19 mouse cellular contexts compared by ENCODE assay signal in the genomic region with DNA sequence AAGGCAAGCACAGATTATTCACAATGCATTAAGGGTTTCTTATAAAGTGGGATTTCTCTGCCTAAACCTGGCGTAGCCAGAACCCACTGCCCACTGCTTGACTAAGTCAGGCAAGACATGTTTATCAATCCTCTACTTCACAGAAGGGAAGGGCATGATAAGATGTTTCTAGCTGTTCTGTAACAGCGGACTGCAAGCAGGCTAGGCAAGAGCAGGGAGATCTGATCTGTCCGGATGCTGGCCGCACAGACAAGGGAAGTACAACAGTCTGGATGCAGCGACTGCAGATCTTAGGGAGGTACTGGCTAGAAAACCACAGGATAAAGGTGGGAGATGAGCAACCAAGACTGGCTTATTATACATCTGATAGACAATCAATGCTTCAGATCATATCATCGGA.
DNase-seq lines count a peak whose midpoint lies in the region; ATAC-seq lines count a peak whose summit lies in the region.
"Had no signal": no experiment of that assay in that cellular context is flagged by ENCODE, and none has a peak within 500 bp of the region (broad histone marks: within the 10 kb centered on the region; RNA-seq: fewer than 3 reads in every experiment).

No protein-coding gene starts in this region.

- no peak overlapping the region for H3K4me2 ChIP-seq in liver, embryonic 12.5 days
- no peak overlapping the region for H3K4me2 ChIP-seq in liver, embryonic 16.5 days (ENCODE audit: low read depth, low read length)
- H3K4me2 ChIP-seq in intestine, embryonic 16.5 days (ENCODE audit: low read depth, low read length) = no peak overlapping the region
- H3K4me2 ChIP-seq: embryonic facial prominence, embryonic 12.5 days; forebrain, embryonic 15.5 days; hindbrain, embryonic 14.5 days had no signal

- peak; percentile 68 for ATAC-seq in liver, embryonic 12.5 days
- ATAC-seq in liver, embryonic 16.5 days (ENCODE audit: low read depth) = peak; percentile 39; the same call in 1 of the 2 replicates
- no peak for ATAC-seq in intestine, embryonic 16.5 days
- ATAC-seq: forebrain, embryonic 15.5 days had no signal

- H3K27ac ChIP-seq in liver, embryonic 12.5 days = no peak overlapping the region
- H3K27ac ChIP-seq in limb, embryonic 10.5 days = no peak overlapping the region
- no peak overlapping the region for H3K27ac ChIP-seq in liver, embryonic 16.5 days (ENCODE audit: low read length)
- H3K27ac ChIP-seq in intestine, embryonic 16.5 days (ENCODE audit: low read length) = no peak overlapping the region
- H3K27ac ChIP-seq: embryonic facial prominence, embryonic 12.5 days; forebrain, embryonic 15.5 days; heart, embryonic 10.5 days; hindbrain, embryonic 14.5 days had no signal

- 40% methylated on average over 6 of the region's 6 CpGs for WGBS in liver, embryonic 12.5 days (ENCODE audit: insufficient replicate concordance)
- WGBS in limb, embryonic 10.5 days = 92% methylated on average over 6 of the region's 6 CpGs
- 26% methylated on average over 6 of the region's 6 CpGs for WGBS in liver, embryonic 16.5 days (ENCODE audit: insufficient replicate concordance)
- WGBS in intestine, embryonic 16.5 days = 85% methylated on average over 6 of the region's 6 CpGs

- no peaks in the 10 kb centered on the region for H3K36me3 ChIP-seq in liver, embryonic 12.5 days
- no peaks in the 10 kb centered on the region for H3K36me3 ChIP-seq in limb, embryonic 10.5 days
- H3K36me3 ChIP-seq in liver, embryonic 16.5 days (ENCODE audit: control insufficient read depth, insufficient read depth) = no peaks in the 10 kb centered on the region
- H3K36me3 ChIP-seq in intestine, embryonic 16.5 days (ENCODE audit: control insufficient read depth, insufficient read depth, low read length) = no peaks in the 10 kb centered on the region
- H3K36me3 ChIP-seq: embryonic facial prominence, embryonic 12.5 days; forebrain, embryonic 15.5 days; heart, embryonic 10.5 days had no signal

- no peak overlapping the region for H3K9ac ChIP-seq in liver, embryonic 12.5 days
- no peak overlapping the region for H3K9ac ChIP-seq in liver, embryonic 16.5 days (ENCODE audit: low read depth, low read length)
- H3K9ac ChIP-seq in intestine, embryonic 16.5 days (ENCODE audit: low read depth, low read length) = no peak overlapping the region
- H3K9ac ChIP-seq: embryonic facial prominence, embryonic 12.5 days; forebrain, embryonic 15.5 days; hindbrain, embryonic 14.5 days had no signal

- no peak for DNase-seq in liver
- DNase-seq in limb, embryonic 10.5 days (ENCODE audit: low spot score) = peak; percentile 15
- no peak for DNase-seq in kidney, postnatal 14 days
- DNase-seq: adrenal gland, adult 8-10 months; adrenal gland, postnatal 36 days; cerebellum, adult 2 months; cerebellum, postnatal 10 days; embryo, embryonic 11 days; gastrocnemius, postnatal 36 days; heart, adult 18-20 months; heart, postnatal 10 days had no signal

- H3K27me3 ChIP-seq in liver, embryonic 12.5 days (replicated peaks) = no peaks in the 10 kb centered on the region
- no peaks in the 10 kb centered on the region for H3K27me3 ChIP-seq in limb, embryonic 10.5 days (ENCODE audit: low read depth, poor library complexity, severe bottlenecking)
- no peaks in the 10 kb centered on the region for H3K27me3 ChIP-seq in liver, embryonic 16.5 days (ENCODE audit: control insufficient read depth, insufficient read depth, low read depth, low read length)
- H3K27me3 ChIP-seq in intestine, embryonic 16.5 days (replicated peaks; ENCODE audit: control insufficient read depth, insufficient read depth, low read length) = no peaks in the 10 kb centered on the region
- H3K27me3 ChIP-seq: CH12.LX; embryonic facial prominence, embryonic 12.5 days; forebrain, embryonic 15.5 days had no signal

- H3K4me3 ChIP-seq in liver, embryonic 12.5 days = no peak overlapping the region
- H3K4me3 ChIP-seq in limb, embryonic 10.5 days = no peak overlapping the region
- H3K4me3 ChIP-seq in liver, embryonic 16.5 days (ENCODE audit: low read depth, low read length) = no peak overlapping the region
- no peak overlapping the region for H3K4me3 ChIP-seq in intestine, embryonic 16.5 days (ENCODE audit: low read length)
- H3K4me3 ChIP-seq: embryonic facial prominence, embryonic 12.5 days; forebrain, embryonic 15.5 days; heart, embryonic 10.5 days had no signal

- H3K9me3 ChIP-seq in liver, embryonic 12.5 days (replicated peaks) = no peaks in the 10 kb centered on the region
- no peaks in the 10 kb centered on the region for H3K9me3 ChIP-seq in limb, embryonic 10.5 days (replicated peaks)
- no peaks in the 10 kb centered on the region for H3K9me3 ChIP-seq in liver, embryonic 16.5 days (replicated peaks; ENCODE audit: control insufficient read depth, low read length)
- H3K9me3 ChIP-seq in intestine, embryonic 16.5 days (ENCODE audit: control insufficient read depth, low read length) = no peaks in the 10 kb centered on the region
- H3K9me3 ChIP-seq: embryonic facial prominence, embryonic 12.5 days; forebrain, embryonic 15.5 days; heart, embryonic 10.5 days had no signal

- peaks cover 23% of the 10 kb centered on the region for H3K4me1 ChIP-seq in liver, embryonic 12.5 days
- peaks cover 21% of the 10 kb centered on the region for H3K4me1 ChIP-seq in limb, embryonic 10.5 days
- H3K4me1 ChIP-seq in liver, embryonic 16.5 days (ENCODE audit: control insufficient read depth, low read depth, low read length) = no peaks in the 10 kb centered on the region; the same call in none of the 2 replicates
- H3K4me1 ChIP-seq in intestine, embryonic 16.5 days (ENCODE audit: control insufficient read depth, insufficient read depth, low read length) = peaks cover 5% of the 10 kb centered on the region; the same call in 1 of the 2 replicates
